Mouse (Mus musculus): ENCODE results near the gene Camk2b. TPM values are rescaled to one million over a fixed set of nuclear protein-coding genes. Genes with fewer than 3 reads are reported as not detected.
"Not testable (repeated sequence)": the region's sequence is repeated elsewhere in the genome, so short reads cannot be mapped to it uniquely, and the experiment has no call there.

Gene Camk2b
- polyA plus RNA-seq, 1 experiment from 2014 or later: 1.4 TPM

DNA sequence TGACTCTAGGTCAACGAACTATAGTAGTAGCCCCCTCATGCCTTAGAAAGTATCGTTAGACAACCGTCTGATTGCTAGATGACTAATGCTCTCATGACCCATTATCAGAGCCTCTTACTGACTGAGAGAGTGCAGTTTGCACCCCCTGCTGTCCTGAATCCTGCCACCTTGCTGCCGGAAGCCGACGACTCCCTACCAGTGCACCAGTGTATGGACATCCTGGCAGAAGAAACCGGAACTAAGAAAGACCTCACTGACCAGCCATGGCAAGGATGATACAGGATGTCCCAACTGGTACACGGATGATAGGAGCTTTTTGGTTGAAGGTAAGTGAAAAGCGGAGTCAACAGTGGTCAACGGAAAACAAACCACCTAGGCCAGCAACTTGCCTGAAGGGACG is 131.6 kb downstream of the Camk2b start:
- not testable (repeated sequence) for H3K4me3 ChIP-seq (ENCODE audit: low read depth, low read length); ATAC-seq (ENCODE audit: low read depth); H3K9ac ChIP-seq (ENCODE audit: low read depth, low read length); H3K27ac ChIP-seq (ENCODE audit: low read length); H3K4me1 ChIP-seq (ENCODE audit: control insufficient read depth, low read depth, low read length); H3K27me3 ChIP-seq (ENCODE audit: control insufficient read depth, insufficient read depth, low read depth, low read length); H3K4me2 ChIP-seq (ENCODE audit: low read depth, low read length); H3K36me3 ChIP-seq (ENCODE audit: control insufficient read depth, insufficient read depth); H3K9me3 ChIP-seq (replicated peaks; ENCODE audit: control insufficient read depth, low read length)
- WGBS (ENCODE audit: insufficient replicate concordance): 77% methylated on average over 11 of the region's 11 CpGs

DNA sequence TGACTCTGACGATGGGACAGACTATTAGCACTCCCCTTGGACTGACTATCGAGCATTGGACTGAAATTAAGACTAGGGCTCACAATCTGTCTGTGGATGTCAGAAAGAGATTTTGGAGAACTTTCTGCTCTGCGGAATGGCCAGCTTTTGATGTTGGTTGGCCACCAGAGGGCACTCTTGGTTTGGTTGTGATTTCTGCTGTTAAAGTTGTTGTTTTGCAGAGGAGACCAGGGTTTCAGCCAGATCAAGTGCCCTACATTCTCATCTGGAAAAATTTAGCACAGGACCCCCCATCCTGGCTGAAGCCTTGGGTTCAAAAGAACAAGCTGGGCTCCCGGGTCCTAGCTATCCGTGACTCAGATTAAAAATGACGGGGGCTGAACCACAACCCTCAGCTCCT is 134.2 kb downstream of the Camk2b start:
- H3K27me3 ChIP-seq (ENCODE audit: control insufficient read depth, insufficient read depth, low read depth, low read length); H3K9me3 ChIP-seq (replicated peaks; ENCODE audit: control insufficient read depth, low read length); ATAC-seq (ENCODE audit: low read depth); H3K36me3 ChIP-seq (ENCODE audit: control insufficient read depth, insufficient read depth); H3K27ac ChIP-seq (ENCODE audit: low read length); H3K9ac ChIP-seq (ENCODE audit: low read depth, low read length); H3K4me2 ChIP-seq (ENCODE audit: low read depth, low read length); H3K4me3 ChIP-seq (ENCODE audit: low read depth, low read length); H3K4me1 ChIP-seq (ENCODE audit: control insufficient read depth, low read depth, low read length): not testable (repeated sequence)
- WGBS (ENCODE audit: insufficient replicate concordance): 75% methylated on average over 6 of the region's 6 CpGs

DNA sequence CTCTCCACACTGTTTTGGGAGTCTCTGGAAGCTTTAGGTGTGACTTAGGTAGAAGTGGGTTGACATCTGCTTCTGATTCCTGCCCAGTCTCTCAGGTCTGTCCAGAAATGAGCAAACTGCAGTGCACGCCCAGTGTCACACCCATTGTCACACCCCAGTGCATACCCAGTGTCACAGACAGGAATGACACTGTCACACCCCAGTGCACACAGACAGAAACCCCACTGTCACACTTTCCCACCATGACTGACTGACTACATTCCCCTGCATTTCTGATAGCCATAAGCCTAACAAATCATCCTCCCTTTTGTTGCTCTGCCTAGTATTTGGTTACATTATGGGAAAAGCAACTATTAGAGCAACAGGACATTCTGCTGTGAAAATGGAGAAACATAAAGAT is 135.6 kb downstream of the Camk2b start:
- ATAC-seq (ENCODE audit: low read depth): no peak
- no peak overlapping the region for H3K9ac ChIP-seq (ENCODE audit: low read depth, low read length)
- H3K27ac ChIP-seq (ENCODE audit: low read length): no peak overlapping the region
- H3K9me3 ChIP-seq (replicated peaks; ENCODE audit: control insufficient read depth, low read length): no peaks in the 10 kb centered on the region
- H3K4me2 ChIP-seq (ENCODE audit: low read depth, low read length): no peak overlapping the region
- no peaks in the 10 kb centered on the region for H3K36me3 ChIP-seq (ENCODE audit: control insufficient read depth, insufficient read depth)
- no peaks in the 10 kb centered on the region for H3K4me1 ChIP-seq (ENCODE audit: control insufficient read depth, low read depth, low read length)
- no peak overlapping the region for H3K4me3 ChIP-seq (ENCODE audit: low read depth, low read length)
- H3K27me3 ChIP-seq (ENCODE audit: control insufficient read depth, insufficient read depth, low read depth, low read length): no peaks in the 10 kb centered on the region
- WGBS (ENCODE audit: insufficient replicate concordance): 52% methylated on average over 1 of the region's 1 CpGs

DNA sequence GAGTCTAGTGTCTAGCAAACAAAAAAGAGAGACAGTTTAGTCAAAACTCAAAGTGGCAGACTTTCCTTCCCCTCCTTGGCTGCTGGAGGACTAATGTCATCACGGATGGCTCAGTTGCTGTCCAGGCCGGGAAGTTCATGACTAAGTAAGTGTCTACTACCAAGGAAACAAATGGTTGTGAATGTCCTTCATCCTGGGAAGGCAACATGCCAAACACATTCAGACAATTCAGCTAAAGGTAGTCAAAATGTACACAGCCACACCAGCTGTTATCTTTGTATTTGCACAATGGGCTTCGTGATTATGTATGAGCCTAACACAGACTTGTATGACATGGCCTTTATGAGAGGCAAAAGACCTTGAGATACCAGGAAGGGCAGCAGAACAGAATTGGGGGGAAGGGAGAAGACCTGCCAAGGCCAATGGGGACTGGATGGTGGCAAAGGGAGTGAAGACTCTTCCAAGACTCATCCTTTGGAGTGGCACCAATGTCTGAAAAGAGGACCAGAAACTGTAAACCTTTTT is 139.4 kb downstream of the Camk2b start:
- no peak for ATAC-seq (ENCODE audit: low read depth)
- H3K4me3 ChIP-seq (ENCODE audit: low read depth, low read length): no peak overlapping the region
- H3K36me3 ChIP-seq (ENCODE audit: control insufficient read depth, insufficient read depth): no peaks in the 10 kb centered on the region
- 60% methylated on average over 3 of the region's 3 CpGs for WGBS (ENCODE audit: insufficient replicate concordance)
- H3K4me1 ChIP-seq (ENCODE audit: control insufficient read depth, low read depth, low read length): no peaks in the 10 kb centered on the region
- H3K9me3 ChIP-seq (replicated peaks; ENCODE audit: control insufficient read depth, low read length): no peaks in the 10 kb centered on the region
- H3K27me3 ChIP-seq (ENCODE audit: control insufficient read depth, insufficient read depth, low read depth, low read length): no peaks in the 10 kb centered on the region
- no peak overlapping the region for H3K4me2 ChIP-seq (ENCODE audit: low read depth, low read length)
- H3K9ac ChIP-seq (ENCODE audit: low read depth, low read length): no peak overlapping the region
- H3K27ac ChIP-seq (ENCODE audit: low read length): no peak overlapping the region

DNA sequence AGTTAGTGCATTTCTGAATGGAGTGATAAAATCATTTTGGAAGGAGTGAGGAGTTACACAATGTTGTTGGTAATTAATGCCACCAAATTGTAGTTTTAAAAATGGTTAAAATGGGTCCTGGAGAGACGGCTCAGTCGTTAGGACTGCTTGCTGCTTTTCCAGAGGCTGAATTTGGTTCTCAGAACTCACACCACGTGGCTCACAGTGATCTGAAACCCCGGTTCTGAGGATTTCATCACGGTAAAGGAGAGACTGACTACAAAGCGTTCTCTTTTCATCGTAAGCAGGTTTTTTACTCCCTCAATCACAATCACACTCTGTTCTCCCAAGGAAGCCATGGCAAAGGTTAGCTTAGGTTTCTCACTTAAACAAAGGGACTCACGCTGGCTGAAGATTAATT is 141.5 kb downstream of the Camk2b start:
- Histone ChIP-seq H3K27me3 (ENCODE audit: control insufficient read depth, insufficient read depth, low read depth, low read length) (no peaks in the 10 kb centered on the region; the same call in 1 of the 2 replicates), H3K27ac (ENCODE audit: low read length) (no peak overlapping the region), H3K9me3 (replicated peaks; ENCODE audit: control insufficient read depth, low read length) (no peaks in the 10 kb centered on the region), H3K4me3 (ENCODE audit: low read depth, low read length) (no peak overlapping the region), H3K36me3 (ENCODE audit: control insufficient read depth, insufficient read depth) (no peaks in the 10 kb centered on the region), H3K9ac (ENCODE audit: low read depth, low read length) (no peak overlapping the region), H3K4me2 (ENCODE audit: low read depth, low read length) (no peak overlapping the region), H3K4me1 (ENCODE audit: control insufficient read depth, low read depth, low read length) (peaks cover 6% of the 10 kb centered on the region)
- WGBS (ENCODE audit: insufficient replicate concordance): 63% methylated on average over 8 of the region's 8 CpGs
- ATAC-seq (ENCODE audit: low read depth): no peak

DNA sequence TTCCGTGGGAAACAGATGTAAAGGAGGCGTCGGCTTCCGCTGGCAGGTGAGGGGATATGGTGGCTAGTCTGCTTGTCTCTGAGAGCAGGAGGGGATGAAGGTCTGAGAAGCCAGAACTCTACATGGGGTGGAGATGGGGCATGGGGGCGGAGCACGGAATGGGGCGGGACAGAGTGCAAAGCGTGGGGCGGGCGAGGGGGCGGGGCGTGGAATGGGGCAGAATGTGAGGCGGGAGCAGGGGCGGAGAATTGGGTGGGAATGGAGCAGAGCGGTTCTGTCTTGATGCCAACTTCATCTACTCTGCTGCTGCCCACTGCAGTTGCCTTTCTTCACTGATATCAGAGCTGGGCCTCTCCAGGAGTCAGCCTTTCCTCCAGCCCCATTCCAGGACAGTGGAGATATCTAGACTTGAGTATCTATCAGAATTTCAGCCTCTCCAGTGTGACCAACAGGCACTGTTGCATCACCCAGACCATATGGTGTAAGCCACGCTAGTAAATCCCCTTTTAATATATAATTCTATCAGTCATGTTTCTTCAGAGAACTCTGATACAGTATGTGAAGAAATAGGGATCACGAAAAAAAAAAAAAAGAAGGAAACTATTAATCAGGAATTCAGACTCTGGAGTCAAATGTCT is 145.7 kb downstream of the Camk2b start:
- no peaks in the 10 kb centered on the region for H3K9me3 ChIP-seq (replicated peaks; ENCODE audit: control insufficient read depth, low read length)
- H3K4me3 ChIP-seq (ENCODE audit: low read depth, low read length): no peak overlapping the region
- no peak overlapping the region for H3K9ac ChIP-seq (ENCODE audit: low read depth, low read length)
- H3K4me2 ChIP-seq (ENCODE audit: low read depth, low read length): no peak overlapping the region
- no peaks in the 10 kb centered on the region; the same call in 1 of the 2 replicates for H3K27me3 ChIP-seq (ENCODE audit: control insufficient read depth, insufficient read depth, low read depth, low read length)
- WGBS (ENCODE audit: insufficient replicate concordance): 37% methylated on average over 17 of the region's 17 CpGs
- H3K27ac ChIP-seq (ENCODE audit: low read length): peak overlapping the region; percentile 50
- ATAC-seq (ENCODE audit: low read depth): peak; percentile 68
- H3K4me1 ChIP-seq (ENCODE audit: control insufficient read depth, low read depth, low read length): peaks cover 6% of the 10 kb centered on the region
- H3K36me3 ChIP-seq (ENCODE audit: control insufficient read depth, insufficient read depth): no peaks in the 10 kb centered on the region

Other genes with a start within 250 kb of the Camk2b start
- gene Polm, start 228.3 kb downstream of the Camk2b start, polyA plus RNA-seq (2015; fragmentation: Nextera tagmentation; extraction: Ambion mirVana): 1.9 and 2.0 TPM in 2 replicates
- gene Aebp1, start 204.4 kb downstream of the Camk2b start, polyA plus RNA-seq (2015; fragmentation: Nextera tagmentation; extraction: Ambion mirVana): 8.3 and 9.7 TPM in 2 replicates
- 51.8 and 52.5 TPM in 2 replicates for gene Pold2, start 188.1 kb downstream of the Camk2b start, polyA plus RNA-seq (2015; fragmentation: Nextera tagmentation; extraction: Ambion mirVana)
- gene Myl7, start 167.6 kb downstream of the Camk2b start, polyA plus RNA-seq (2015; fragmentation: Nextera tagmentation; extraction: Ambion mirVana): 4.3 and 4.8 TPM in 2 replicates
- gene Gck, start 116.3 kb downstream of the Camk2b start, polyA plus RNA-seq (2015; fragmentation: Nextera tagmentation; extraction: Ambion mirVana): 0.48 and 0.57 TPM in 2 replicates
- gene Ykt6, start 110.7 kb downstream of the Camk2b start, polyA plus RNA-seq (2015; fragmentation: Nextera tagmentation; extraction: Ambion mirVana): 16.8 and 17.7 TPM in 2 replicates
- gene A730071L15Rik, start 133.7 kb upstream of the Camk2b start, polyA plus RNA-seq (2015; fragmentation: Nextera tagmentation; extraction: Ambion mirVana): 0.07 and 0.09 TPM in 2 replicates
- 11.1 and 11.5 TPM in 2 replicates for gene Nudcd3, start 134.1 kb upstream of the Camk2b start, polyA plus RNA-seq (2015; fragmentation: Nextera tagmentation; extraction: Ambion mirVana)
- gene Npc1l1, start 163.8 kb upstream of the Camk2b start, polyA plus RNA-seq (2015; fragmentation: Nextera tagmentation; extraction: Ambion mirVana): 0.05 and 0.26 TPM in 2 replicates
- 40.2 and 42.1 TPM in 2 replicates for gene Ddx56, start 201.4 kb upstream of the Camk2b start, polyA plus RNA-seq (2015; fragmentation: Nextera tagmentation; extraction: Ambion mirVana)
- 40.7 and 42.5 TPM in 2 replicates for gene Tmed4, start 208.5 kb upstream of the Camk2b start, polyA plus RNA-seq (2015; fragmentation: Nextera tagmentation; extraction: Ambion mirVana)
- gene Ogdh, start 225.3 kb upstream of the Camk2b start, polyA plus RNA-seq (2015; fragmentation: Nextera tagmentation; extraction: Ambion mirVana): 89.3 and 93.8 TPM in 2 replicates

All from liver, embryonic 16.5 days (tissue).